Mouse (Mus musculus) C2C12 (cell line): ENCODE measurements around the gene Washc1.

Source experiments
- CTCF ChIP-seq: IDR thresholded peaks from one replicate; pipeline ENCODE4 v1.5.1; 2011; ENCODE audit not compliant: control insufficient read depth, insufficient read depth, insufficient read length
- FOSL1 ChIP-seq: IDR thresholded peaks from one replicate; pipeline ENCODE4 v1.8.0; 2011; ENCODE audit warnings: mild to moderate bottlenecking, low read length; ENCODE audit not compliant: poor library complexity, insufficient read depth, severe bottlenecking
- MAX ChIP-seq: IDR thresholded peaks from one replicate; pipeline ENCODE4 v1.6.1; 2011; ENCODE audit warnings: mild to moderate bottlenecking, control low read depth
- MYOD1 ChIP-seq: IDR thresholded peaks from one replicate; pipeline ENCODE4 v1.6.1; 2011; ENCODE audit warnings: low read depth; ENCODE audit not compliant: control insufficient read depth, insufficient read length
- USF1 ChIP-seq: IDR thresholded peaks from one replicate; pipeline ENCODE4 v1.6.1; 2011; ENCODE audit warnings: low read depth, mild to moderate bottlenecking, control low read depth, moderate library complexity

- no peak for TF ChIP-seq MYOD1
- TF ChIP-seq CTCF = no peak
- TF ChIP-seq MAX = no peak
- TF ChIP-seq FOSL1 = no peak
- no peak for TF ChIP-seq USF1
Measured at GRCm38 (mm10) chr17:66065115-66065514, 46.2 kb upstream of the Washc1 start.
